Mouse (Mus musculus) liver, postnatal 0 days (tissue): ENCODE results near the gene Kalrn. TPM values are rescaled to one million over a fixed set of nuclear protein-coding genes. Genes with fewer than 3 reads are reported as not detected.

ENCODE experiments used
- ATAC-seq: fragments of 200-750 bp; cut with Nextera tagmentation; 2 replicates; pipeline ENCODE4 v1.8.0; 2017; ENCODE audit warnings: mild to moderate bottlenecking, moderate library complexity
- DNase-seq: peaks from one replicate; pipeline ENCODE4 v3.0.0-alpha.2; 2016
- H3K27ac ChIP-seq: fragments of 300-500 bp; sonication (generic); 2 replicates; pipeline ENCODE4 v1.5.1; 2014; ENCODE audit warnings: antibody characterized with exemption, moderate library complexity, mild to moderate bottlenecking, low read depth
- H3K27me3 ChIP-seq: fragments of 300-500 bp; sonication (generic); 2 replicates; pipeline ENCODE4 v1.6.1; 2014; ENCODE audit warnings: low read length, control low read depth, mixed read lengths; ENCODE audit not compliant: insufficient read depth
- H3K36me3 ChIP-seq: fragments of 300-500 bp; sonication (generic); replicated peaks from 2 replicates; pipeline ENCODE4 v1.6.1; 2014; ENCODE audit warnings: mild to moderate bottlenecking, control low read depth, low read length, moderate library complexity, mixed read lengths; ENCODE audit not compliant: insufficient read depth
- H3K4me1 ChIP-seq: fragments of 300-500 bp; sonication (generic); 2 replicates; pipeline ENCODE4 v1.6.1; 2014; ENCODE audit warnings: antibody characterized with exemption, mild to moderate bottlenecking, control low read depth; ENCODE audit not compliant: insufficient read depth
- H3K4me2 ChIP-seq: fragments of 300-500 bp; sonication (generic); 2 replicates; pipeline ENCODE4 v1.6.1; 2014; ENCODE audit warnings: low read depth, mild to moderate bottlenecking, low read length, moderate library complexity, mixed read lengths
- H3K4me3 ChIP-seq: fragments of 300-500 bp; sonication (generic); 2 replicates; pipeline ENCODE4 v1.5.1; 2014; ENCODE audit warnings: low read depth, low read length
- H3K9ac ChIP-seq: fragments of 300-500 bp; sonication (generic); replicated peaks from 2 replicates; pipeline ENCODE4 v1.6.1; 2014; ENCODE audit warnings: mild to moderate bottlenecking, moderate library complexity
- H3K9me3 ChIP-seq: fragments of 300-500 bp; sonication (generic); 2 replicates; pipeline ENCODE4 v1.6.1; 2016; ENCODE audit warnings: mild to moderate bottlenecking, control low read depth, low read length, mixed read lengths
- CTCF ChIP-seq: sonication (generic); IDR thresholded peaks from 2 replicates; pipeline ENCODE4 v1.5.1; 2016; ENCODE audit warnings: antibody characterized with exemption, low read depth
- EP300 ChIP-seq: IDR thresholded peaks from 2 replicates; pipeline ENCODE4 v1.6.1; 2016; ENCODE audit warnings: antibody characterized with exemption, low read depth, mild to moderate bottlenecking
- WGBS: fragments of 180-500 bp; shearing (Covaris S2); extraction: QIAGEN DNeasy Blood & Tissue Kit; methylation state at CpG from one replicate; pipeline ENCODE4 v1.1.7; 2014; ENCODE audit not compliant: insufficient replicate concordance; 5-methylcytosine and 5-hydroxymethylcytosine counted together
- polyA plus RNA-seq: library from polyadenylated mRNA; unstranded; fragments of >200 nt; fragmentation: Nextera tagmentation; extraction: Ambion mirVana; gene quantifications from 2 replicates; pipeline ENCODE4 v1.2.1, GENCODE M21; 2015

Gene Kalrn
- polyA plus RNA-seq, 1 experiment from 2014 or later: 16.7 TPM

DNA sequence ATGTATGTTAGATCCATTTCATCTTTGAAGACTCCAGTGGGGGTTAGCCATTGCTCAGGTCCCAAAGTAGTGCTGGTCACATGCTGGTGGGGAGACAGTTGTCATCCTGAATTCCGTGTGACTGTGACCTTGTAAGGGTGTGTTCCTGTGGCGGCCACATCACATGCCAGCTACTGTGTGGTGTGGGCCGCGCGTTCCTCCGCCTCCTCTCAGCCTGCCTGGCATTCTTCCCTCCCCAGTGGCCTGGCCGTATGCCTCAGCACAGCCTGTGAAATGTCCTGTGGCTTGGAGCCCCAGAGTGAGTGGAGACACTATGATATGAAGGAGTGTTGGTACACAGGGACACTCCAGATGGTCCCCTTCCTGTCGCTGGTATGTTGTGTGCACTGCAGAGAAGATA lies 635.8 kb downstream of the Kalrn start:
- 57% methylated on average over 8 of the region's 8 CpGs for WGBS
- no peak for DNase-seq

DNA sequence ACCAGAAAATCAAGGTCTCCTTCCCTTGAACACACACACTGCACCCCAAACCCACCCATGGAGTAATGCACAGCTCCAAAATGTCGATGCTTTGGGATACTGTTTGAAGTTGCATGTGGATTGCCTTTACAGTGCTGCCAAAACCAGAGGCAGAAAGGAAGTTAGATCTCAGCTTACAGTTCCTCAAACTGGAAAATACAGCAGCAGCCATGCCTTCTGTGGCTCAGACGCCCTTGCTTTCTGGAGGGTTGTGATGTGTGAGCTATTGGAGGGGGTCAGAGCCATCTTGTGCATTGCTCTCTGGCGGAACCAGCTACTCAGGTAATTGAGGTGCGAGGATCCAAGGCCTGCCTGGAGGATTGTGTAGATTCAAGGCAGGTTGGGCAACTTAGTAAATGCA lies 636.4 kb downstream of the Kalrn start:
- WGBS: 55% methylated on average over 4 of the region's 4 CpGs
- no peak for DNase-seq
- no peak for ATAC-seq

More for the DNA sequence above, 635.8 kb downstream of the Kalrn start:
- Histone ChIP-seq H3K4me2 (no peak overlapping the region), H3K9me3 (no peaks in the 10 kb centered on the region), H3K9ac (no peak overlapping the region), H3K4me1 (peaks cover 20% of the 10 kb centered on the region), H3K27ac (no peak overlapping the region), H3K36me3 (no peaks in the 10 kb centered on the region; the same call in 1 of the 2 replicates), H3K27me3 (no peaks in the 10 kb centered on the region), H3K4me3 (no peak overlapping the region)
- no peak for TF ChIP-seq CTCF
- TF ChIP-seq EP300: no peak
- no peak for ATAC-seq

GRCm38 (mm10) chr16:33935407-33935785 lies 637.9 kb downstream of the Kalrn start:
- Histone ChIP-seq H3K4me3 (no peak overlapping the region), H3K4me1 (peaks cover 28% of the 10 kb centered on the region; the same call in 1 of the 2 replicates), H3K9ac (no peak overlapping the region), H3K4me2 (no peak overlapping the region), H3K36me3 (no peaks in the 10 kb centered on the region; the same call in 1 of the 2 replicates), H3K27ac (no peak overlapping the region), H3K9me3 (no peaks in the 10 kb centered on the region), H3K27me3 (no peaks in the 10 kb centered on the region)
- WGBS: 85% methylated on average over 6 of the region's 6 CpGs
- ATAC-seq (peak; percentile 51; the same call in 1 of the 2 replicates), DNase-seq (no peak)
- no peak for TF ChIP-seq EP300

More for the DNA sequence above, 636.4 kb downstream of the Kalrn start:
- Histone ChIP-seq H3K27me3 (no peaks in the 10 kb centered on the region), H3K9me3 (no peaks in the 10 kb centered on the region), H3K9ac (no peak overlapping the region), H3K27ac (no peak overlapping the region), H3K4me2 (no peak overlapping the region), H3K4me3 (no peak overlapping the region), H3K36me3 (no peaks in the 10 kb centered on the region; the same call in 1 of the 2 replicates), H3K4me1 (peaks cover 25% of the 10 kb centered on the region)
- TF ChIP-seq CTCF: no peak
- TF ChIP-seq EP300: no peak

GRCm38 (mm10) chr16:33934701-33935406 lies 638.5 kb downstream of the Kalrn start:
- ATAC-seq: peak; percentile 44; the same call in 1 of the 2 replicates
- Histone ChIP-seq H3K27ac (peak overlapping the region; percentile 62), H3K27me3 (no peaks in the 10 kb centered on the region), H3K4me1 (peaks cover 28% of the 10 kb centered on the region; the same call in 1 of the 2 replicates), H3K9me3 (no peaks in the 10 kb centered on the region), H3K9ac (no peak overlapping the region), H3K36me3 (no peaks in the 10 kb centered on the region; the same call in 1 of the 2 replicates), H3K4me2 (no peak overlapping the region), H3K4me3 (no peak overlapping the region)
- no peak for TF ChIP-seq EP300
- TF ChIP-seq CTCF: no peak
- WGBS: 36% methylated on average over 5 of the region's 5 CpGs
- DNase-seq: no peak

GRCm38 (mm10) chr16:33933411-33933810 lies 639.9 kb downstream of the Kalrn start:
- WGBS: 83% methylated on average over 11 of the region's 11 CpGs
- H3K36me3 ChIP-seq: no peaks in the 10 kb centered on the region; the same call in 1 of the 2 replicates
- no peak for ATAC-seq

DNA sequence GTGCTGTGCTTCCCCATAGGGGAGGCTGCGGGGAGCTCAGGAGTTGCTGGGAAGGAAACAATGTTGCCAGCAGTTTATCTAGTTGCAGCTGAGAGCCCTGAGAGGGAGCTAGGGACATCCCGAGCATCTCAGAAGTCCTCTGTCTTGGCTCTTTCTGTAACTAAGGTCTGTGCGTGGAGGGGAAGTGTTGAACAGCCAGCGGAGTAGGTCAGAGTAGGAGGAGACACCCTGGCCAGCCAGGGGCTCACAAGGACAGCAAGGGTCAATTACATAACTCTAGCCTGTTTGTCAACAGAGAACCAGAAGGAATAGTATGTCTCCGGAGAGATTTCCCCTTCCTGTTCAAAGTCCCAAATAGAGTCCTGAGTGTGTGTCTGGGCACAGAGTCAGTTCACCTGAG lies 641.2 kb downstream of the Kalrn start:
- Histone ChIP-seq H3K27ac (no peak overlapping the region; the same call in 1 of the 2 replicates), H3K4me2 (no peak overlapping the region), H3K9me3 (no peaks in the 10 kb centered on the region), H3K4me1 (peaks cover 41% of the 10 kb centered on the region; the same call in 1 of the 2 replicates), H3K4me3 (no peak overlapping the region), H3K27me3 (no peaks in the 10 kb centered on the region), H3K36me3 (no peaks in the 10 kb centered on the region), H3K9ac (no peak overlapping the region)
- 28% methylated on average over 5 of the region's 5 CpGs for WGBS
- ATAC-seq: no peak
- no peak for DNase-seq
- TF ChIP-seq EP300: no peak
- no peak for TF ChIP-seq CTCF

More at GRCm38 (mm10) chr16:33933411-33933810, 639.9 kb downstream of the Kalrn start:
- no peak for DNase-seq
- Histone ChIP-seq H3K9me3 (no peaks in the 10 kb centered on the region), H3K9ac (no peak overlapping the region), H3K27me3 (no peaks in the 10 kb centered on the region), H3K27ac (no peak overlapping the region), H3K4me1 (peaks cover 35% of the 10 kb centered on the region; the same call in 1 of the 2 replicates), H3K4me3 (no peak overlapping the region), H3K4me2 (no peak overlapping the region)
- TF ChIP-seq CTCF (no peak), EP300 (no peak)
